Mouse (Mus musculus): Measurements from ENCODE around the gene Cd34.

DNA sequence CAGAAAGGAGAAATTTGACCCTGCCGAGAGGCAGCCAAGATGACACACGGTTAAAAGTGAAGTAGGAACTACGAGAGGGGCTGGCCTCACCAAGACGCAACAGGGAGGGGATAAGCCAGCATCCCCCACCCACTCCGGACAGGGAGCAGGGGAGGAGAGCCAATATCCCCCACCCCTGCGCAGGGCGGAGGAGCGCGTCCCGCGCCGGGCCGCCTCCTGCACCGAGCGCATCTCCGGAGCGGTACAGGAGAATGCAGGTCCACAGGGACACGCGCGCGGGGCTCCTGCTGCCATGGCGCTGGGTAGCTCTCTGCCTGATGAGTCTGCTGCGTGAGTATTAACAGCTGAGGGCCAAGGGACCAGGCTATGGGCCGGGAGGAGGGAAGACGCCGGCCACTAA, at the start of gene Cd34:
- no peak for TF ChIP-seq CTCF (IDR thresholded peaks at IDR 0.05; ENCODE audit: extremely low read depth, insufficient read depth, low read length)
- TF ChIP-seq POLR2A (IDR thresholded peaks at IDR 0.05; ENCODE audit: extremely low read depth, insufficient read depth, low read length), result 0 out of 2 replicates have a peak, but pooled peaks have one; percentile 53
